Mouse (Mus musculus) lung, embryonic 15.5 days (tissue): ENCODE data around the gene Limk1. TPM values are rescaled to one million over a fixed set of nuclear protein-coding genes. Genes with fewer than 3 reads are reported as not detected.
"Not testable (repeated sequence)": the region's sequence is repeated elsewhere in the genome, so short reads cannot be mapped to it uniquely, and the experiment has no call there.

ENCODE experiments used
- ATAC-seq: fragments of 200-750 bp; cut with Nextera tagmentation; 2 replicates; pipeline ENCODE4 v1.8.0; 2017; ENCODE audit warnings: moderate number of reproducible peaks, borderline replicate concordance; ENCODE audit not compliant: low FRiP score, low TSS enrichment; ENCODE audit errors: extremely low read depth
- H3K27ac ChIP-seq: fragments of 300-500 bp; sonication (generic); 2 replicates; pipeline ENCODE4 v1.5.1; 2015; ENCODE audit warnings: moderate library complexity, mild to moderate bottlenecking, inconsistent platforms
- H3K27me3 ChIP-seq: fragments of 300-500 bp; sonication (generic); 2 replicates; pipeline ENCODE4 v1.6.1; 2015; ENCODE audit warnings: inconsistent platforms
- H3K36me3 ChIP-seq: fragments of 300-500 bp; sonication (generic); 2 replicates; pipeline ENCODE4 v1.6.1; 2015; ENCODE audit warnings: inconsistent platforms
- H3K4me1 ChIP-seq: fragments of 300-500 bp; sonication (generic); 2 replicates; pipeline ENCODE4 v1.6.1; 2015; ENCODE audit warnings: inconsistent platforms
- H3K4me2 ChIP-seq: fragments of 300-500 bp; sonication (generic); 2 replicates; pipeline ENCODE4 v1.6.1; 2015; ENCODE audit warnings: inconsistent platforms, mild to moderate bottlenecking, moderate library complexity
- H3K4me3 ChIP-seq: fragments of 300-500 bp; sonication (generic); 2 replicates; pipeline ENCODE4 v1.5.1; 2015; ENCODE audit warnings: mild to moderate bottlenecking, inconsistent platforms
- H3K9ac ChIP-seq: fragments of 300-500 bp; sonication (generic); 2 replicates; pipeline ENCODE4 v1.6.1; 2015; ENCODE audit warnings: inconsistent platforms
- H3K9me3 ChIP-seq: fragments of 300-500 bp; sonication (generic); 2 replicates; pipeline ENCODE4 v1.6.1; 2016; ENCODE audit warnings: inconsistent platforms
- WGBS: fragments of 180-500 bp; shearing (Covaris S2); methylation state at CpG from one replicate; pipeline ENCODE4 v1.1.7; 2015; 5-methylcytosine and 5-hydroxymethylcytosine counted together
- polyA plus RNA-seq: library from polyadenylated mRNA; unstranded; fragments of >200 nt; fragmentation: Nextera tagmentation; extraction: Ambion mirVana; gene quantifications from 2 replicates; pipeline ENCODE4 v1.2.1, GENCODE M21; 2015

Gene Limk1
- polyA plus RNA-seq, 1 experiment from 2014 or later = 8.2 TPM

GRCm38 (mm10) chr5:134675956-134676759 is 12.2 kb downstream of the Limk1 start:
- ATAC-seq = peak; percentile 87
- Histone ChIP-seq H3K4me2 (peak overlapping the region; percentile 67), H3K9ac (peak overlapping the region; percentile 31), H3K4me1 (peaks cover 48% of the 10 kb centered on the region), H3K9me3 (no peaks in the 10 kb centered on the region), H3K36me3 (peaks cover 6% of the 10 kb centered on the region; the same call in 1 of the 2 replicates), H3K27ac (peak overlapping the region; percentile 90), H3K27me3 (no peaks in the 10 kb centered on the region), H3K4me3 (peak overlapping the region; percentile 33)
- WGBS = 1% methylated on average over 14 of the region's 14 CpGs

- Histone ChIP-seq H3K9ac (no peak overlapping the region), H3K36me3 (peaks cover 12% of the 10 kb centered on the region), H3K4me3 (no peak overlapping the region), H3K9me3 (no peaks in the 10 kb centered on the region), H3K27ac (no peak overlapping the region; the same call in 1 of the 2 replicates), H3K27me3 (no peaks in the 10 kb centered on the region), H3K4me1 (peaks cover 36% of the 10 kb centered on the region), H3K4me2 (no peak overlapping the region)
- 69% methylated on average over 5 of the region's 5 CpGs for WGBS
- no peak for ATAC-seq
These were observed 13.4 kb downstream of the Limk1 start for GRCm38 (mm10) chr5:134674977-134675376.

- Histone ChIP-seq H3K36me3 (peaks cover 18% of the 10 kb centered on the region), H3K4me3 (no peak overlapping the region), H3K4me2 (no peak overlapping the region), H3K4me1 (peaks cover 24% of the 10 kb centered on the region), H3K27ac (no peak overlapping the region), H3K9me3 (no peaks in the 10 kb centered on the region), H3K27me3 (no peaks in the 10 kb centered on the region), H3K9ac (no peak overlapping the region)
- ATAC-seq = no peak
- WGBS = 88% methylated on average over 6 of the region's 6 CpGs
These were observed 15.8 kb downstream of the Limk1 start for GRCm38 (mm10) chr5:134672611-134673010.

- H3K9ac ChIP-seq = no peak overlapping the region
- H3K27ac ChIP-seq = peak overlapping the region; percentile 25; the same call in 1 of the 2 replicates
- WGBS = 83% methylated on average over 1 of the region's 1 CpGs
- no peak overlapping the region for H3K4me3 ChIP-seq
- H3K9me3 ChIP-seq = no peaks in the 10 kb centered on the region
- no peaks in the 10 kb centered on the region for H3K27me3 ChIP-seq
- no peak for ATAC-seq
- H3K4me2 ChIP-seq = no peak overlapping the region
- peaks cover 18% of the 10 kb centered on the region for H3K36me3 ChIP-seq
- peaks cover 24% of the 10 kb centered on the region for H3K4me1 ChIP-seq
These were observed 16.2 kb downstream of the Limk1 start for GRCm38 (mm10) chr5:134672198-134672516.

GRCm38 (mm10) chr5:134671335-134672197 is 16.8 kb downstream of the Limk1 start:
- ATAC-seq = no peak
- Histone ChIP-seq H3K4me3 (no peak overlapping the region), H3K36me3 (peaks cover 18% of the 10 kb centered on the region), H3K9me3 (no peaks in the 10 kb centered on the region), H3K4me2 (no peak overlapping the region), H3K27ac (peak overlapping the region; percentile 25), H3K4me1 (peaks cover 18% of the 10 kb centered on the region), H3K27me3 (no peaks in the 10 kb centered on the region), H3K9ac (no peak overlapping the region)
- WGBS = 61% methylated on average over 17 of the region's 17 CpGs

GRCm38 (mm10) chr5:134669001-134669708 is 19.2 kb downstream of the Limk1 start:
- H3K27me3 ChIP-seq = no peaks in the 10 kb centered on the region
- H3K27ac ChIP-seq = no peak overlapping the region
- WGBS = 78% methylated on average over 20 of the region's 20 CpGs
- no peaks in the 10 kb centered on the region for H3K9me3 ChIP-seq
- no peak for ATAC-seq
- no peak overlapping the region for H3K4me2 ChIP-seq
- H3K4me3 ChIP-seq = no peak overlapping the region
- H3K4me1 ChIP-seq = peaks cover 5% of the 10 kb centered on the region; the same call in 1 of the 2 replicates
- H3K36me3 ChIP-seq = peaks cover 29% of the 10 kb centered on the region
- H3K9ac ChIP-seq = no peak overlapping the region

GRCm38 (mm10) chr5:134668495-134668894 is 19.9 kb downstream of the Limk1 start:
- ATAC-seq = peak; percentile 41
- peaks cover 36% of the 10 kb centered on the region for H3K36me3 ChIP-seq

GRCm38 (mm10) chr5:134656708-134657107 is 31.7 kb downstream of the Limk1 start:
- Histone ChIP-seq H3K9ac (no peak overlapping the region), H3K27me3 (no peaks in the 10 kb centered on the region), H3K36me3 (0 out of 2 replicates have a peak, but pooled peaks cover 5% of the 10 kb centered on the region), H3K4me2 (no peak overlapping the region), H3K27ac (no peak overlapping the region), H3K4me1 (peaks cover 11% of the 10 kb centered on the region), H3K4me3 (no peak overlapping the region), H3K9me3 (no peaks in the 10 kb centered on the region)
- 82% methylated on average over 4 of the region's 4 CpGs for WGBS
- peak; percentile 6; the same call in 1 of the 2 replicates for ATAC-seq

More at GRCm38 (mm10) chr5:134668495-134668894, 19.9 kb downstream of the Limk1 start:
- Histone ChIP-seq H3K9me3 (no peaks in the 10 kb centered on the region), H3K4me2 (no peak overlapping the region), H3K4me1 (peaks cover 5% of the 10 kb centered on the region; the same call in 1 of the 2 replicates), H3K4me3 (no peak overlapping the region), H3K27ac (no peak overlapping the region), H3K27me3 (no peaks in the 10 kb centered on the region), H3K9ac (no peak overlapping the region)
- 45% methylated on average over 8 of the region's 8 CpGs for WGBS

- peaks cover 12% of the 10 kb centered on the region for H3K4me1 ChIP-seq
- H3K4me2 ChIP-seq = no peak overlapping the region
- no peak overlapping the region for H3K4me3 ChIP-seq
- WGBS = 13% methylated on average over 7 of the region's 7 CpGs
- H3K36me3 ChIP-seq = 0 out of 2 replicates have a peak, but pooled peaks cover 3% of the 10 kb centered on the region
- no peak for ATAC-seq
- no peak overlapping the region for H3K9ac ChIP-seq
- H3K9me3 ChIP-seq = no peaks in the 10 kb centered on the region
- H3K27ac ChIP-seq = peak overlapping the region; percentile 37
- no peaks in the 10 kb centered on the region for H3K27me3 ChIP-seq
These were observed 36.4 kb downstream of the Limk1 start for GRCm38 (mm10) chr5:134652015-134652414.

- Histone ChIP-seq H3K27ac (no peak overlapping the region), H3K4me3 (no peak overlapping the region), H3K36me3 (no peaks in the 10 kb centered on the region), H3K4me2 (no peak overlapping the region), H3K27me3 (no peaks in the 10 kb centered on the region), H3K9ac (no peak overlapping the region), H3K9me3 (no peaks in the 10 kb centered on the region), H3K4me1 (peaks cover 12% of the 10 kb centered on the region)
- no peak for ATAC-seq
- 45% methylated on average over 5 of the region's 5 CpGs for WGBS
These were observed 37.5 kb downstream of the Limk1 start for GRCm38 (mm10) chr5:134650926-134651325.

- not testable (repeated sequence) for H3K27ac ChIP-seq, H3K4me2 ChIP-seq, H3K36me3 ChIP-seq, H3K4me3 ChIP-seq, H3K9me3 ChIP-seq, H3K9ac ChIP-seq, H3K27me3 ChIP-seq, ATAC-seq
- 71% methylated on average over 4 of the region's 4 CpGs for WGBS
- peaks cover 28% of the 10 kb centered on the region for H3K4me1 ChIP-seq
These were observed 39.4 kb downstream of the Limk1 start for GRCm38 (mm10) chr5:134648976-134649375.
